Mouse (Mus musculus) kidney, postnatal 0 days (tissue): ENCODE measurements at regions not wholly inside any gene's neighbourhood (a gene's known extent, or its start where the extent isn't known, plus 50 kb on each side); places are given as distances from the start of the nearest gene placed in this dataset.

Source experiments
- ATAC-seq: fragments of 200-750 bp; cut with Nextera tagmentation; replicated peaks from 2 replicates; pipeline ENCODE4 v1.8.0; 2017; ENCODE audit warnings: low read depth, moderate number of reproducible peaks, moderate TSS enrichment, moderate library complexity; ENCODE audit not compliant: low FRiP score
- DNase-seq: peaks from one replicate; pipeline ENCODE4 v3.0.0-alpha.2; 2016; ENCODE audit warnings: low spot score
- H3K27ac ChIP-seq: fragments of 300-500 bp; sonication (generic); 2 replicates; pipeline ENCODE4 v1.5.1; 2014; ENCODE audit warnings: mild to moderate bottlenecking
- H3K27me3 ChIP-seq: fragments of 300-500 bp; sonication (generic); 2 replicates; pipeline ENCODE4 v1.6.1; 2014; ENCODE audit warnings: low read length, mixed read lengths; ENCODE audit not compliant: insufficient read depth
- H3K36me3 ChIP-seq: fragments of 300-500 bp; sonication (generic); 2 replicates; pipeline ENCODE4 v1.6.1; 2014; ENCODE audit warnings: low read length, mixed read lengths; ENCODE audit not compliant: insufficient read depth
- H3K4me1 ChIP-seq: fragments of 300-500 bp; sonication (generic); replicated peaks from 2 replicates; pipeline ENCODE4 v1.6.1; 2014; ENCODE audit warnings: antibody characterized with exemption, low read length, mixed read lengths; ENCODE audit not compliant: insufficient read depth
- H3K4me2 ChIP-seq: fragments of 300-500 bp; sonication (generic); 2 replicates; pipeline ENCODE4 v1.6.1; 2014; ENCODE audit warnings: mild to moderate bottlenecking, low read length, moderate library complexity, mixed read lengths
- H3K4me3 ChIP-seq: fragments of 300-500 bp; sonication (generic); replicated peaks from 2 replicates; pipeline ENCODE4 v1.5.1; 2014; ENCODE audit warnings: low read depth, low read length
- H3K9ac ChIP-seq: fragments of 300-500 bp; sonication (generic); 2 replicates; pipeline ENCODE4 v1.6.1; 2014; ENCODE audit warnings: low read depth, low read length
- H3K9me3 ChIP-seq: fragments of 300-500 bp; sonication (generic); replicated peaks from 2 replicates; pipeline ENCODE4 v1.6.1; 2016; ENCODE audit warnings: low read length, inconsistent platforms, mixed read lengths
- CTCF ChIP-seq: IDR thresholded peaks from 2 replicates; pipeline ENCODE4 v1.5.1; 2016; ENCODE audit warnings: antibody characterized with exemption, low read depth, mild to moderate bottlenecking, moderate library complexity
- WGBS: fragments of 180-500 bp; shearing (Covaris S2); extraction: QIAGEN DNeasy Blood & Tissue Kit; methylation state at CpG from one replicate; pipeline ENCODE4 v1.1.7; 2014; 5-methylcytosine and 5-hydroxymethylcytosine counted together

DNA sequence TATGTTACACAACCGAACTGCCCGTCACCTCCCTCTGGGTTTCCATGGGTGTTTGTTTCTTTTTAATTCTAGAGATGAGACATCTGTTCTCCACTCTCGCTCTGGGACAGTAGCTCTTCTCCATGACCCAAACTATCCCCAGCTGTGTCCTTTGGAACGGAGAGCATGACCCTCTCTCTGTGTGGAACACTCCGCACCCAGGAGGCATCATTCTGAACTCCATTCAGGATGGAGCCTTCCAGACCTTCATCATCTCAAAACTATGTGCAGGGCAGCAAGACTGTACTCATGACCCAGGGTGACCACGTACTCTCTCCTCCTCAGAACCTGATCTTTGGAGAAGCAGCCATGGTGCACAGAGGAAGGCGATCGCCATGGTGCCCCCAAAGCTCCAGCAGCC lies 80.5 kb upstream of the Cops8 start:
- peaks cover 17% of the 10 kb centered on the region for H3K4me1 ChIP-seq
- no peak overlapping the region for H3K4me2 ChIP-seq
- 78% methylated on average over 8 of the region's 8 CpGs for WGBS
- no peaks in the 10 kb centered on the region for H3K36me3 ChIP-seq
- no peak overlapping the region for H3K9ac ChIP-seq
- TF ChIP-seq CTCF: no peak
- H3K27me3 ChIP-seq: no peaks in the 10 kb centered on the region
- no peaks in the 10 kb centered on the region for H3K9me3 ChIP-seq
- no peak overlapping the region for H3K27ac ChIP-seq
- H3K4me3 ChIP-seq: no peak overlapping the region
- DNase-seq (no peak), ATAC-seq (no peak)

DNA sequence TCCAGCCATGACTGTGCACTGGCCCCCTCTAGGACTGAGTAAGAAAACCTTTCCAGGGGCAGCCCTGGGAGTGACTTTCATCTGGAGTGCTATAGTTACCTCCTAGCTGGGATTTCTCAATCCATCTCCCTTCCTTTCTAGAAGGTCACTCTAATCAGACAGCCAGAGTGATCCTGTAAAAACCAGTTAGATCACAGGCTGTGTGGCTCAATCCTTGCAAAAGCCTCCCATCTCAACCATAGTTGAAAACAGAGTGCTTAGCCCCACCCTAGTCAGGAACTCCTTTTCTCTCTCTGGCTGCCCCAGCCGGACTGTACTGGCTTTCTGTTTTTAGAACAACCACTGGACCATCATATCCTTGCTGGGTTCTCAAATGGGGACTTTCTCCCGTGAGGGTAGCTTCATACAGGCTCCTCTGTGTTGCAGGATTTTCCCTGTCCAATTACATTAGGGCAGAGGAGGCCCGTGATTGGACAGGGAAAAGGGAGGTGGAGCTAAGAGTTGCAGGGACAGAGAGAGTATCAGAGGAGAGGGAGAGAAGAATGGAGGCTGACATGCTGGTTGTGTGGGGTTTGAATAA lies 78.0 kb upstream of the Cops8 start:
- no peak overlapping the region for H3K4me2 ChIP-seq
- H3K9ac ChIP-seq: no peak overlapping the region
- no peak for TF ChIP-seq CTCF
- peaks cover 4% of the 10 kb centered on the region; the same call in 1 of the 2 replicates for H3K4me1 ChIP-seq
- no peaks in the 10 kb centered on the region for H3K27me3 ChIP-seq
- WGBS: 35% methylated on average over 3 of the region's 3 CpGs
- ATAC-seq: peak; percentile 61; the same call in 1 of the 2 replicates
- no peaks in the 10 kb centered on the region for H3K36me3 ChIP-seq
- no peak overlapping the region for H3K27ac ChIP-seq
- H3K4me3 ChIP-seq: no peak overlapping the region
- no peak for DNase-seq
- H3K9me3 ChIP-seq: no peaks in the 10 kb centered on the region

DNA sequence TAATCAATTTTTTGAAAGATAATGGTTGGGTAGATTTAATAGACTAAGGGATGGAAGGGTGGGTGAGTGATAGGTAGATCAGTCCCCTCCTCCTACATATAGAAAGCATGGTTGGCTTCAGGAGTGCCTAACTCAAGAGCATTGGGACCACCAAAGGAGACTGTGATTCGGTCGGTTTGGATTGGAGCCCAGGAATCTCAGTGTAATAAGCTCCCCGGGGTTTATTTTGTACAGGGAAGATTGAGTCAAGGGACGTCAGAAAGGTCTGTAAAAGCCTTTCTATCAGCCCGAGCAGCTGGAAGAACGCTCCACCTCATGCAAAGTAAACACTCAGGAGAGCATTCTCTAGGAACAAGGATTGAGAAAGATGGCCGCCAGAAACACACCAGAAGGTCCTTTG lies 76.5 kb upstream of the Cops8 start:
- no peak for TF ChIP-seq CTCF
- 69% methylated on average over 7 of the region's 7 CpGs for WGBS
- Histone ChIP-seq H3K27me3 (no peaks in the 10 kb centered on the region), H3K4me3 (no peak overlapping the region), H3K27ac (no peak overlapping the region), H3K4me1 (peaks cover 4% of the 10 kb centered on the region; the same call in 1 of the 2 replicates), H3K9me3 (no peaks in the 10 kb centered on the region), H3K4me2 (no peak overlapping the region), H3K36me3 (no peaks in the 10 kb centered on the region), H3K9ac (no peak overlapping the region)
- ATAC-seq (no peak), DNase-seq (no peak)

DNA sequence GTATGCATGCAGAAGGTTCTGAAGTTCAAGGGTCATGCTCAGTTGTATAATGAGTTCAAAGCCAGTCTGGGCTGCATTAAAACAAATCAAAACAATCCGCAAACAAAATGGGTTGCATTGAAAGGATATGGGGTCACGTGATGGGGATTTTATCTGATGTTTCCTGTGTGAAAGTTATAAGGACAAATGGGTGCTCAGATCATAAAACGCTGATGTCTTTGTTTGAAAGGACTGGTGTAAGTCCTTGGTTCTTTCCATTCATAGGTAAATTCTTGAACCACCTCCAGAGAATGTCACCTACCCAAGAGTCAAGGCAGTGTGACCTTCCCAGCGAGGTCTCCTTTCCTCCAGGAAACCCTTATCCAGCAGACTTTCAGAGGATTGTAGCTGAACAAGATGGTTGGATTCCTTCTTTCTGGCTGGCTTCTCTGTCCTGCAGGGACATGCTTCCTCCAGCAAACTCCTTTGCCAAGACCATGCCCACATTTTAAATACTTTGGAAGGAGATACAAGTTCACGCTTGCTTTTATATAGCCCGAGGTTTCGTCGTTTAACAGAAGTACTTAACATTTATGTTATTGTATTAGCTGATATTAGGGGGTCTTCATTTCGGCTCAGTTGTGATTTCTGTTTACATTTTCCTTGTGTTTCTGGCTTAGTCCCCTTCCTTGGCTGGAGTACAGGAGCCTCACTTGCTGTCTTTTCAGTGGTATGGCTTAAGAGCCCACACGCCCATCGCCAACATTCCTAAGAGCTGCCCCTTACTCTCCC lies 74.6 kb upstream of the Cops8 start:
- no peak for DNase-seq

DNA sequence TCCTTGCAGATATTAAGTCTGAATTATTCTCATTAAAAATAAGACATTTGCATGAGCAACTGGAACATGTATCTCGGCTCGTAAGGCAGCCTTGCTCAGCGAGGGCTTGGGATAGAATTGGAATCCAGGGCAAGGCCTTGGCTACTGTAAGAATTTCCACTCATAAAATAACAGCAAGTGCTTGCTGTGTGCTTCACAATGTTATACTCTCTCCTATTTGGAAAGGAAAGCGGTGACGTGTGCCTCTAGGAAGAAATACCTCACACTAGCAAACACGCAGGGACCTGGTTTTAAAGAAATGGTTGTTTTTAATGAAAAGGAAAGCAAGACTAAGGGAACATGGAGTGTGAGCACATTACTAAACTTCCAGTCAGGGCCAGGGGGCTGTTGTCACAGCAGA lies 69.3 kb upstream of the Cops8 start:
- Histone ChIP-seq H3K4me3 (no peak overlapping the region), H3K27ac (no peak overlapping the region), H3K27me3 (no peaks in the 10 kb centered on the region), H3K4me1 (no peaks in the 10 kb centered on the region), H3K36me3 (no peaks in the 10 kb centered on the region), H3K4me2 (no peak overlapping the region), H3K9ac (no peak overlapping the region), H3K9me3 (no peaks in the 10 kb centered on the region)
- DNase-seq (no peak), ATAC-seq (no peak)
- TF ChIP-seq CTCF: no peak
- WGBS: 93% methylated on average over 6 of the region's 6 CpGs

More for the DNA sequence above, 74.6 kb upstream of the Cops8 start:
- Histone ChIP-seq H3K27me3 (no peaks in the 10 kb centered on the region), H3K9me3 (no peaks in the 10 kb centered on the region), H3K9ac (no peak overlapping the region), H3K36me3 (no peaks in the 10 kb centered on the region), H3K4me3 (no peak overlapping the region), H3K27ac (no peak overlapping the region), H3K4me2 (no peak overlapping the region), H3K4me1 (peaks cover 4% of the 10 kb centered on the region; the same call in 1 of the 2 replicates)
- no peak for ATAC-seq
- no peak for TF ChIP-seq CTCF
- WGBS: 75% methylated on average over 11 of the region's 11 CpGs

DNA sequence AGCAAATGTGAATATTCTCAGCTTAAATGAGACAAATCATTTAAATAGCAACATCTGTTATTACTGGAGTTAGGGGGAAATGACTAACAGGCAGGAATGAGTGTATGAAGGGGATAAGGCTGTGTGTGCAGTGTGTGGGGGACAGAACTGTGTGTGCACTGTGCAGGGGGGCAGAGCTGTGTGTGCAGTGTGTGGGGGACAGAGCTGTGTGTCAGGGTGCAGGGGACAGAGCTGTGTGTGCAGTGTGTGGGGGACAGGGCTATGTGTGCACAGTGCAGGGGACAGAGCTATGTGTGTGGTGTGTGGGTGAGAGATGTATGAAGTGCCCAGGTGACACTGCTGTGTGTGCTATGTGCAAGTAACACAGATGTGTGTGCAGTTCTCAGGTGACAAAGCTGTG lies 66.7 kb upstream of the Cops8 start:
- Histone ChIP-seq H3K27ac (no peak overlapping the region), H3K36me3 (no peaks in the 10 kb centered on the region), H3K9ac (no peak overlapping the region), H3K27me3 (no peaks in the 10 kb centered on the region), H3K4me3 (no peak overlapping the region), H3K4me1 (no peaks in the 10 kb centered on the region), H3K9me3 (no peaks in the 10 kb centered on the region), H3K4me2 (no peak overlapping the region)
- ATAC-seq: no peak
- DNase-seq: peak; percentile 40
- no peak for TF ChIP-seq CTCF
